Mouse (Mus musculus): Measurements from ENCODE around the gene Ampd3. TPM values are rescaled to one million over a fixed set of nuclear protein-coding genes. Genes with fewer than 3 reads are reported as not detected.

The Ampd3 gene
- polyA plus RNA-seq, 1 experiment from 2014 or later = 8.8 TPM

GRCm38 (mm10) chr7:110834522-110834921, 66.5 kb downstream of the Ampd3 start:
- Histone ChIP-seq H3K9me3 (ENCODE audit: control insufficient read depth, low read length) (no peaks in the 10 kb centered on the region), H3K9ac (no peak overlapping the region), H3K36me3 (replicated peaks; ENCODE audit: control insufficient read depth, insufficient read depth) (peaks cover 33% of the 10 kb centered on the region), H3K4me2 (replicated peaks) (no peak overlapping the region), H3K27ac (no peak overlapping the region), H3K4me3 (replicated peaks; ENCODE audit: low read length) (no peak overlapping the region), H3K27me3 (ENCODE audit: control insufficient read depth, insufficient read depth, low read length) (no peaks in the 10 kb centered on the region), H3K4me1 (replicated peaks; ENCODE audit: control insufficient read depth, insufficient read depth, low read length) (no peaks in the 10 kb centered on the region)
- ATAC-seq (ENCODE audit: low FRiP score) = no peak
- no peak for DNase-seq (ENCODE audit: low spot score)
- 66% methylated on average over 3 of the region's 3 CpGs for WGBS

GRCm38 (mm10) chr7:110840332-110840731, 72.3 kb downstream of the Ampd3 start:
- WGBS = 88% methylated on average over 4 of the region's 4 CpGs
- ATAC-seq (ENCODE audit: low FRiP score) = no peak

GRCm38 (mm10) chr7:110843916-110844874, 76.2 kb downstream of the Ampd3 start, which contains the start of gene Rnf141:
Gene Rnf141 (minus strand): TSS chr7:110844457.
- H3K27ac ChIP-seq = peak within 1 kb of the TSS; percentile 85
- ATAC-seq (ENCODE audit: low FRiP score) = peak; percentile 94
- WGBS = under 1% methylated on average over 42 of the region's 42 CpGs

More at GRCm38 (mm10) chr7:110840332-110840731, 72.3 kb downstream of the Ampd3 start:
- Histone ChIP-seq H3K9me3 (ENCODE audit: control insufficient read depth, low read length) (no peaks in the 10 kb centered on the region), H3K4me1 (replicated peaks; ENCODE audit: control insufficient read depth, insufficient read depth, low read length) (peaks cover 6% of the 10 kb centered on the region; the same call in 1 of the 2 replicates), H3K4me3 (replicated peaks; ENCODE audit: low read length) (no peak overlapping the region), H3K4me2 (replicated peaks) (no peak overlapping the region), H3K27ac (no peak overlapping the region), H3K36me3 (replicated peaks; ENCODE audit: control insufficient read depth, insufficient read depth) (peaks cover 9% of the 10 kb centered on the region), H3K27me3 (ENCODE audit: control insufficient read depth, insufficient read depth, low read length) (no peaks in the 10 kb centered on the region), H3K9ac (no peak overlapping the region)
- DNase-seq (ENCODE audit: low spot score) = no peak

GRCm38 (mm10) chr7:110847321-110847720, 79.3 kb downstream of the Ampd3 start:
- no peak overlapping the region for H3K4me2 ChIP-seq (replicated peaks)
- DNase-seq (ENCODE audit: low spot score) (no peak), ATAC-seq (ENCODE audit: low FRiP score) (no peak)
- H3K4me1 ChIP-seq (replicated peaks; ENCODE audit: control insufficient read depth, insufficient read depth, low read length) = peaks cover 6% of the 10 kb centered on the region; the same call in 1 of the 2 replicates
- H3K27me3 ChIP-seq (ENCODE audit: control insufficient read depth, insufficient read depth, low read length) = no peaks in the 10 kb centered on the region
- no peak overlapping the region for H3K27ac ChIP-seq
- no peak overlapping the region for H3K4me3 ChIP-seq (replicated peaks; ENCODE audit: low read length)
- H3K36me3 ChIP-seq (replicated peaks; ENCODE audit: control insufficient read depth, insufficient read depth) = no peaks in the 10 kb centered on the region
- no peaks in the 10 kb centered on the region for H3K9me3 ChIP-seq (ENCODE audit: control insufficient read depth, low read length)
- 89% methylated on average over 2 of the region's 2 CpGs for WGBS
- H3K9ac ChIP-seq = no peak overlapping the region

More at GRCm38 (mm10) chr7:110843916-110844874, 76.2 kb downstream of the Ampd3 start, which contains the start of gene Rnf141:
- Histone ChIP-seq H3K4me1 (replicated peaks; ENCODE audit: control insufficient read depth, insufficient read depth, low read length) (peaks cover 6% of the 10 kb centered on the region; the same call in 1 of the 2 replicates), H3K27me3 (ENCODE audit: control insufficient read depth, insufficient read depth, low read length) (no peaks in the 10 kb centered on the region), H3K36me3 (replicated peaks; ENCODE audit: control insufficient read depth, insufficient read depth) (no peaks in the 10 kb centered on the region), H3K4me3 (replicated peaks; ENCODE audit: low read length) (peak within 1 kb of the TSS; percentile 65), H3K4me2 (replicated peaks) (peak within 1 kb of the TSS; percentile 85), H3K9ac (peak within 1 kb of the TSS; percentile 83), H3K9me3 (ENCODE audit: control insufficient read depth, low read length) (no peaks in the 10 kb centered on the region)
- DNase-seq (ENCODE audit: low spot score) = peak; percentile 97

- no peak overlapping the region for H3K4me2 ChIP-seq (replicated peaks)
- H3K9me3 ChIP-seq (ENCODE audit: control insufficient read depth, low read length) = no peaks in the 10 kb centered on the region
- WGBS = 93% methylated on average over 1 of the region's 1 CpGs
- H3K36me3 ChIP-seq (replicated peaks; ENCODE audit: control insufficient read depth, insufficient read depth) = no peaks in the 10 kb centered on the region
- H3K4me3 ChIP-seq (replicated peaks; ENCODE audit: low read length) = no peak overlapping the region
- ATAC-seq (ENCODE audit: low FRiP score) = no peak
- no peaks in the 10 kb centered on the region for H3K27me3 ChIP-seq (ENCODE audit: control insufficient read depth, insufficient read depth, low read length)
- DNase-seq (ENCODE audit: low spot score) = no peak
- H3K9ac ChIP-seq = no peak overlapping the region
- H3K27ac ChIP-seq = no peak overlapping the region
- H3K4me1 ChIP-seq (replicated peaks; ENCODE audit: control insufficient read depth, insufficient read depth, low read length) = peaks cover 3% of the 10 kb centered on the region; the same call in 1 of the 2 replicates
Observed at GRCm38 (mm10) chr7:110848371-110848770, 80.4 kb downstream of the Ampd3 start.

GRCm38 (mm10) chr7:110851541-110852203, 83.7 kb downstream of the Ampd3 start:
- Histone ChIP-seq H3K4me3 (replicated peaks; ENCODE audit: low read length) (no peak overlapping the region), H3K9me3 (ENCODE audit: control insufficient read depth, low read length) (no peaks in the 10 kb centered on the region), H3K27me3 (ENCODE audit: control insufficient read depth, insufficient read depth, low read length) (no peaks in the 10 kb centered on the region), H3K9ac (no peak overlapping the region), H3K4me2 (replicated peaks) (no peak overlapping the region), H3K36me3 (replicated peaks; ENCODE audit: control insufficient read depth, insufficient read depth) (no peaks in the 10 kb centered on the region), H3K4me1 (replicated peaks; ENCODE audit: control insufficient read depth, insufficient read depth, low read length) (no peaks in the 10 kb centered on the region), H3K27ac (no peak overlapping the region)
- DNase-seq (ENCODE audit: low spot score) (no peak), ATAC-seq (ENCODE audit: low FRiP score) (no peak)
- WGBS = 82% methylated on average over 7 of the region's 7 CpGs

GRCm38 (mm10) chr7:110853611-110854010, 85.6 kb downstream of the Ampd3 start:
- no peak for DNase-seq (ENCODE audit: low spot score)
- Histone ChIP-seq H3K4me1 (replicated peaks; ENCODE audit: control insufficient read depth, insufficient read depth, low read length) (no peaks in the 10 kb centered on the region), H3K4me3 (replicated peaks; ENCODE audit: low read length) (no peak overlapping the region), H3K9ac (no peak overlapping the region), H3K27me3 (ENCODE audit: control insufficient read depth, insufficient read depth, low read length) (no peaks in the 10 kb centered on the region), H3K4me2 (replicated peaks) (no peak overlapping the region), H3K36me3 (replicated peaks; ENCODE audit: control insufficient read depth, insufficient read depth) (no peaks in the 10 kb centered on the region), H3K27ac (no peak overlapping the region), H3K9me3 (ENCODE audit: control insufficient read depth, low read length) (no peaks in the 10 kb centered on the region)
- 61% methylated on average over 10 of the region's 10 CpGs for WGBS
- ATAC-seq (ENCODE audit: low FRiP score) = no peak

- no peaks in the 10 kb centered on the region for H3K4me1 ChIP-seq (replicated peaks; ENCODE audit: control insufficient read depth, insufficient read depth, low read length)
- WGBS = 54% methylated on average over 3 of the region's 3 CpGs
- no peak for ATAC-seq (ENCODE audit: low FRiP score)
- H3K4me2 ChIP-seq (replicated peaks) = no peak overlapping the region
- no peak overlapping the region for H3K9ac ChIP-seq
- H3K9me3 ChIP-seq (ENCODE audit: control insufficient read depth, low read length) = no peaks in the 10 kb centered on the region
- no peak for DNase-seq (ENCODE audit: low spot score)
- H3K4me3 ChIP-seq (replicated peaks; ENCODE audit: low read length) = no peak overlapping the region
- H3K27me3 ChIP-seq (ENCODE audit: control insufficient read depth, insufficient read depth, low read length) = no peaks in the 10 kb centered on the region
- H3K36me3 ChIP-seq (replicated peaks; ENCODE audit: control insufficient read depth, insufficient read depth) = no peaks in the 10 kb centered on the region
- H3K27ac ChIP-seq = no peak overlapping the region
Observed at GRCm38 (mm10) chr7:110854519-110854918, 86.5 kb downstream of the Ampd3 start.

- Histone ChIP-seq H3K4me3 (replicated peaks; ENCODE audit: low read length) (no peak overlapping the region), H3K4me2 (replicated peaks) (no peak overlapping the region), H3K36me3 (replicated peaks; ENCODE audit: control insufficient read depth, insufficient read depth) (no peaks in the 10 kb centered on the region), H3K27ac (no peak overlapping the region), H3K9ac (no peak overlapping the region), H3K27me3 (ENCODE audit: control insufficient read depth, insufficient read depth, low read length) (no peaks in the 10 kb centered on the region), H3K4me1 (replicated peaks; ENCODE audit: control insufficient read depth, insufficient read depth, low read length) (no peaks in the 10 kb centered on the region), H3K9me3 (ENCODE audit: control insufficient read depth, low read length) (no peaks in the 10 kb centered on the region)
- 77% methylated on average over 8 of the region's 8 CpGs for WGBS
- no peak for DNase-seq (ENCODE audit: low spot score)
- ATAC-seq (ENCODE audit: low FRiP score) = no peak
Observed at GRCm38 (mm10) chr7:110854927-110855546, 87.0 kb downstream of the Ampd3 start.
